Comparison of ENCODE assay signal across 20 mouse cellular contexts in the genomic region with DNA sequence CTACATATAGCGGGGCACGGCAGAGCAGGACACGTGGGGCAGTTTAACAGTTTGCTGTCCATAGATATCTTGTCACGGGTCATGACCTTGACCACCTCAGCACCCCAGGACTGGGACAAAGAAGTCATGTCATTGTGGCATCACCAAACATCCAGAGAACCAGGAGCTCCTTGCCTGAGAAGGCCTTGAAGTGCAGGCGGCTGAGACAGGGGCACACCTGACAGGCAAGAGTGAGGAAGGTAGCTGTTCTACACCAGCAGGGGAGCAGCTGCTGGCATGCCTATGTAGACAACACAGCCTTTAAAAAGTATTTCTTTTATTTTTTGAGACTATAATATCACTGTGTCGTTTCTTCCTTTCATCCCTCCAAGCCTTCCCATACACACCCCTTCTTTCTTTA. TPM values are rescaled to one million over a fixed set of nuclear protein-coding genes. Genes with fewer than 3 reads are reported as not detected.
A peak's percentile ranks its signal among the peaks of the same experiment; 100 is the strongest.
DNase-seq lines count a peak whose midpoint lies in the region; ATAC-seq lines count a peak whose summit lies in the region.
"Had no signal": no experiment of that assay in that cellular context is flagged by ENCODE, and none has a peak within 500 bp of the region (broad histone marks: within the 10 kb centered on the region; RNA-seq: fewer than 3 reads in every experiment).

No protein-coding gene starts in this region.

- DNase-seq in CD4-positive helper T cell, adult 2 months (ENCODE audit: low read depth, low spot score), result peak; percentile 52
- DNase-seq in T-cell, adult 2 months (ENCODE audit: low spot score), result peak; percentile 36
- peak; percentile 60 for DNase-seq in naive thymus-derived CD4-positive, alpha-beta T cell, adult 2 months (ENCODE audit: low read depth)
- no peak for DNase-seq in left cerebral cortex, adult 18-20 months (ENCODE audit: low spot score in 2 of 2)
- DNase-seq in frontal cortex, postnatal 14 days (ENCODE audit: low spot score in 2 of 2), result no peak
- no peak for DNase-seq in right cerebral cortex, postnatal 4 days
- DNase-seq: cerebellum, adult 9-11 months; embryo, embryonic 11 days; kidney, adult 9 months had no signal

- H3K4me1 ChIP-seq in erythroblast, embryonic 14.5 days (ENCODE audit: control insufficient read depth), result peaks cover 10% of the 10 kb centered on the region

- no peak for ATAC-seq in erythroblast, adult 5-6 weeks (replicated peaks; ENCODE audit: low FRiP score, poor library complexity, severe bottlenecking)
- ATAC-seq: forebrain, embryonic 14.5 days; hindbrain, postnatal 0 days had no signal

- H3K4me3 ChIP-seq in erythroblast, embryonic 14.5 days (replicated peaks), result peak overlapping the region; percentile 10

- no peaks in the 10 kb centered on the region for H3K27me3 ChIP-seq in erythroblast, embryonic 14.5 days (ENCODE audit: control insufficient read depth)

- H3K36me3 ChIP-seq in erythroblast, embryonic 14.5 days (ENCODE audit: control insufficient read depth), result no peaks in the 10 kb centered on the region
- H3K36me3 ChIP-seq: G1E had no signal

- peaks cover 5% of the 10 kb centered on the region for H3K9me3 ChIP-seq in erythroblast, embryonic 14.5 days (ENCODE audit: control insufficient read depth, low read length)
- H3K9me3 ChIP-seq: G1E had no signal

RNA-seq across cellular contexts. Expression of a gene that starts 26.7 kb away (rescaled TPM):
- polyA plus RNA-seq in erythroblast, embryonic 14.5 days (2012), result not detected in 2 replicates
- total RNA-seq in erythroblast, adult 5-6 weeks (2015; ENCODE audit: low replicate concordance), result not detected in 2 replicates
- total RNA-seq in erythroblast, adult 5-6 weeks (2017; ENCODE audit: low replicate concordance), result not detected in 2 replicates
- total RNA-seq in left cerebral cortex, adult 18-20 months (2021), result not detected
- total RNA-seq: adrenal gland, postnatal 14 days; G1E; heart, postnatal 25 days; hindbrain, postnatal 0 days had no signal
- polyA plus RNA-seq: forebrain, embryonic 14.5 days; G1E; hindbrain, postnatal 0 days; limb, embryonic 14.5 days; midbrain, embryonic 11.5 days; stomach, embryonic 14.5 days; urinary bladder, adult 2 months had no signal

RNA-seq across cellular contexts. Expression of a gene that starts 41.7 kb away (rescaled TPM):
- polyA plus RNA-seq in erythroblast, embryonic 14.5 days (2012), result 1.2 and 1.7 TPM in 2 replicates
- total RNA-seq in erythroblast, adult 5-6 weeks (2015; ENCODE audit: low replicate concordance), result 53.1 and 53.8 TPM in 2 replicates
- 109 and 114 TPM in 2 replicates for total RNA-seq in erythroblast, adult 5-6 weeks (2017; ENCODE audit: low replicate concordance)
- 100 to 1,000 TPM; 145 to 155 TPM for total RNA-seq in left cerebral cortex, adult 18-20 months (2021)

Comparison
In these comparisons a context has a peak if more than half of its experiments do, and no peak if none do; other contexts are left out.
1. DNase-seq: peak in CD4-positive helper T cell, adult 2 months (single experiment), T-cell, adult 2 months (single experiment) and naive thymus-derived CD4-positive, alpha-beta T cell, adult 2 months (single experiment); none in left cerebral cortex, adult 18-20 months (0 of 2), frontal cortex, postnatal 14 days (0 of 2) and right cerebral cortex, postnatal 4 days (single experiment).